Mouse (Mus musculus) macrophage (primary cell): ENCODE measurements around the gene Mybpc3. TPM values are rescaled to one million over a fixed set of nuclear protein-coding genes. Genes with fewer than 3 reads are reported as not detected.

Experiments used
- H3K27ac ChIP-seq: fragments of 350-480 bp; formaldehyde crosslinking; 2 replicates; pipeline ENCODE4 v1.9.0; 2021
- H3K36me3 ChIP-seq: fragments of 350-480 bp; formaldehyde crosslinking; 2 replicates; pipeline ENCODE4 v1.9.0; 2021; ENCODE audit errors: inconsistent target
- H3K4me3 ChIP-seq: fragments of 350-480 bp; formaldehyde crosslinking; 2 replicates; pipeline ENCODE4 v1.9.0; 2021; ENCODE audit errors: inconsistent target
- H3K79me2 ChIP-seq: fragments of 350-480 bp; formaldehyde crosslinking; 2 replicates; pipeline ENCODE4 v1.9.0; 2021; ENCODE audit errors: inconsistent target
- WGBS: methylation state at CpG from one replicate; pipeline ENCODE4 v1.1.7; 2026; ENCODE audit warnings: inconsistent platforms; ENCODE audit not compliant: missing documents; 5-methylcytosine and 5-hydroxymethylcytosine counted together
- polyA plus RNA-seq: library from polyadenylated mRNA; stranded (reverse); fragments of 250-400 nt; gene quantifications from 3 replicates; pipeline ENCODE4 v1.2.4, GENCODE M21; 2018; ENCODE audit warnings: inconsistent platforms
- total RNA-seq, 78 experiments: library from RNA; depleted of rRNA; stranded (reverse); fragments of 250-400 nt; gene quantifications; 1 replicate in 9 of 78; 2 replicates in 24 of 78; 3 replicates in 43 of 78; 4 replicates in 2 of 78; pipeline ENCODE4 v1.2.4; 2018; ENCODE audit warnings: inconsistent platforms in 56 of 78

The Mybpc3 gene
- total RNA-seq (2018; cell fraction: chromatin; rRNA removed), result 10 to 100 TPM in 7 of 26 experiments, 1 to 10 TPM in 19; 1.3 to 19.5 (median 6.7) TPM
- under 1 TPM; 0.04 to 0.37 (median 0.15) TPM for total RNA-seq (2018; cell fraction: cytosol; rRNA removed)
- 10 to 100 TPM in 1 of 26 experiments, 1 to 10 TPM in 23, under 1 TPM in 2; 0.69 to 13.1 (median 3.3) TPM for total RNA-seq (2018; cell fraction: nucleus; rRNA removed)
- 0.09 to 0.11 TPM in 2 of 3 replicates, not detected in the other for polyA plus RNA-seq

DNA sequence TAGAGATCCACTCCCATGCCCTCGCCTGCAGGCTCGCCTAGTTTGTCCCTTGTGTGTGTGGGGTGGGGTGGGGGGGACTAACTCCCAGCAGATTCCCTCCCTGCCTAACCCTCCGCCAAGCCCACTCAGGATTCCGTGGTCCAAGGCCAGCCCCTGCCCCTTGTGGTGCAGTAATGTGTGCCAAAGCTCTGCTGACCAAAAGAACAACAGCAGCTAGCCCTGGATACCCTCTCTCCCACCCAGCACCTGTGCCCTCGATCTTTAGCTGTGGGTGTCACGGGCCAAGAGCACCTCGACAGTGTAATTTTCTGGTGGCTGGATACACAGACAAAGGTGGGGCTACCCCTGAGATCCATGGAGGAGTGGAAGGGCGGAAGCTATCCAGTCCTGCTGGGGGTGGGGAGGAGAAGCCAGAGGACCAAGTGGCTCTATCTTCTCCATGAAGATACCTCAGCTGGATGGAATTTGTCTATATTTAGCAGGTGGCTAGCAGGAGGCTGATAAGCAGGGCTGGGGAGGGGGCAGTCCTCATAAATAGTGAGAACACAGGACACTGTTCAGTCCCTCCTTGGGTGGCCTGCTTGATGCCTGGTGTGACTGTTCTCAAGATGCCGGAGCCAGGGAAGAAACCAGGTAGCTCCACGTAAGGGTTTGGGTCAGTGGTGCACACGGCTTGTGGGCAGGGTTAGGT is at the start of gene Mybpc3:
Gene Mybpc3, plus strand, starts transcription at position 560 of the 691 bp plus-strand sequence.
- H3K79me2 ChIP-seq, result peaks cover 16% of the 10 kb centered on the region
- H3K27ac ChIP-seq, result no peak within 1 kb of the TSS
- no peak within 1 kb of the TSS for H3K4me3 ChIP-seq
- H3K36me3 ChIP-seq, result peaks cover 31% of the 10 kb centered on the region
- 95% methylated on average over 9 of the region's 11 CpGs for WGBS

- H3K36me3 ChIP-seq, result peaks cover 13% of the 10 kb centered on the region; the same call in 1 of the 2 replicates
- H3K4me3 ChIP-seq, result no peak overlapping the region
- no peak overlapping the region for H3K27ac ChIP-seq
- peaks cover 17% of the 10 kb centered on the region; the same call in 1 of the 2 replicates for H3K79me2 ChIP-seq
- 96% methylated on average over 10 of the region's 13 CpGs for WGBS
Measured at GRCm38 (mm10) chr2:91068162-91068871, 49.6 kb upstream of the Mybpc3 start.

GRCm38 (mm10) chr2:91068872-91069165 is 49.1 kb upstream of the Mybpc3 start:
- no peak overlapping the region for H3K4me3 ChIP-seq
- WGBS, result 97% methylated on average over 6 of the region's 6 CpGs
- H3K27ac ChIP-seq, result no peak overlapping the region
- H3K36me3 ChIP-seq, result peaks cover 8% of the 10 kb centered on the region; the same call in 1 of the 2 replicates
- H3K79me2 ChIP-seq, result peaks cover 17% of the 10 kb centered on the region; the same call in 1 of the 2 replicates

- H3K27ac ChIP-seq, result peak overlapping the region; percentile 59
- H3K4me3 ChIP-seq, result peak overlapping the region; percentile 74
- H3K79me2 ChIP-seq, result peaks cover 17% of the 10 kb centered on the region; the same call in 1 of the 2 replicates
- H3K36me3 ChIP-seq, result 0 out of 2 replicates have a peak, but pooled peaks cover 2% of the 10 kb centered on the region
- 12% methylated on average over 14 of the region's 14 CpGs for WGBS
Measured at GRCm38 (mm10) chr2:91069306-91070000, 48.5 kb upstream of the Mybpc3 start.

DNA sequence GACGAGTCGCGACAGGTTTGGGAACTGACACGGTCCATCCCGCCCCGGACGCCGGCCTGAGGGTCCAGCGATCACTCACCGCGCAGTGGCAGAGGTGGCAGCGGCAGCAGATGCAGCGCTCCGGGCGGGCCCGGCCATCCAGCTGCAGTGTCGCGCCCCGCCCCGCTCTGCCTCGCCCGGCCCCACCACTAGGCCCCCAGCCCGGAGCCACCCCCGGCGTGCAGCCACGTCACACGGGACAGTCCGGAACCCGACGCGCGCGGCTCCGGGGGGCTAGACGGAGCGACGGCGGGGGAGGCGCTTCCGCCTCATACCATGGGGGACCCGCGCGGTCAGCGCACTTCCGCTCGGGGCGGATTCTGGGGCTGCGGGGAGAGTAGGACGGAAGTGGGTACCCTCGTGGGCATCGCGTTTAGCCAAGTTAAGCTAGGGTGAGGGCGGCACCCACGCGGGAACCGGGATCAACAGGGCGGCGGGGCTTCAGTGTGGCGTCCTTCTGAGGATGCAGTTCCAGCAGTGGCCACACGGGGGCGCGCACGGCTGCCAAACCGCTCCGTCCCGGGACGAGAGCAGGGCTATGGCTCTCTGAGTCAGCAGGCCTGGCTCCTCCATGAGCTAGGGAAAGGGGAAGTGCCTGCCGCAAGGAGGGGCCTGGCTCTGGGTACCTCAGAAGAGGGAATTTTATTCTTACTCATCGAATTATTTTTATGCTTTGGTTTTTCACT is 47.7 kb upstream of the Mybpc3 start, which contains the start of gene Slc39a13:
Gene Slc39a13, minus strand, starts transcription at position 342 of the 725 bp plus-strand sequence.
- Histone ChIP-seq H3K27ac (peak within 1 kb of the TSS; percentile 86), H3K79me2 (peaks cover 17% of the 10 kb centered on the region; the same call in 1 of the 2 replicates), H3K36me3 (no peaks in the 10 kb centered on the region), H3K4me3 (peak within 1 kb of the TSS; percentile 74)
- under 1% methylated on average over 49 of the region's 69 CpGs for WGBS

- peaks cover 17% of the 10 kb centered on the region; the same call in 1 of the 2 replicates for H3K79me2 ChIP-seq
- 92% methylated on average over 10 of the region's 10 CpGs for whole genome bisulfite sequencing
- H3K4me3 ChIP-seq, result no peak overlapping the region
- no peaks in the 10 kb centered on the region for H3K36me3 ChIP-seq
- peak overlapping the region; percentile 86 for H3K27ac ChIP-seq
Measured at GRCm38 (mm10) chr2:91071059-91071458, 46.9 kb upstream of the Mybpc3 start.

- no peaks in the 10 kb centered on the region for H3K36me3 ChIP-seq
- no peak overlapping the region for H3K4me3 ChIP-seq
- peak overlapping the region; percentile 86 for H3K27ac ChIP-seq
- 55% methylated on average over 1 of the region's 1 CpGs for WGBS
- peaks cover 17% of the 10 kb centered on the region; the same call in 1 of the 2 replicates for H3K79me2 ChIP-seq
Measured at GRCm38 (mm10) chr2:91072092-91072491, 45.9 kb upstream of the Mybpc3 start.

DNA sequence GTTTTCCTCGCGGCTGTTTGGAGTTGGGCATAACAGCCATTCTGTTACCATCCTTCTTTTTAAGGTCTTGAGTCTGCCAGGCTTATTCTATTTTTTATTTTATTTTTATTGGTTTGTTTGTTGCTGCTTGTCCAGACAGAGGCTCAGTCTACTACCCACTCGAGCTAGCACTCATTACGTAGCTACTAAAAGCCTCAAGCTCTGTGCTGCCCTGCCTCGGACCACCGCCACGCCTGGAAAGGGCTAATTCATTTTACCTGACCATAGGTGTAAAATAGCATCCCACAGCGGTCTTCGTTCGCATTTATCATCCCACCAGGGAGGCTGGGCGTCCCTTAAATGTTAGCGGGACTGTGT is 40.0 kb upstream of the Mybpc3 start:
- H3K4me3 ChIP-seq, result no peak overlapping the region
- H3K79me2 ChIP-seq, result peaks cover 36% of the 10 kb centered on the region; the same call in 1 of the 2 replicates
- WGBS, result 75% methylated on average over 12 of the region's 12 CpGs
- no peak overlapping the region for H3K27ac ChIP-seq
- H3K36me3 ChIP-seq, result no peaks in the 10 kb centered on the region

DNA sequence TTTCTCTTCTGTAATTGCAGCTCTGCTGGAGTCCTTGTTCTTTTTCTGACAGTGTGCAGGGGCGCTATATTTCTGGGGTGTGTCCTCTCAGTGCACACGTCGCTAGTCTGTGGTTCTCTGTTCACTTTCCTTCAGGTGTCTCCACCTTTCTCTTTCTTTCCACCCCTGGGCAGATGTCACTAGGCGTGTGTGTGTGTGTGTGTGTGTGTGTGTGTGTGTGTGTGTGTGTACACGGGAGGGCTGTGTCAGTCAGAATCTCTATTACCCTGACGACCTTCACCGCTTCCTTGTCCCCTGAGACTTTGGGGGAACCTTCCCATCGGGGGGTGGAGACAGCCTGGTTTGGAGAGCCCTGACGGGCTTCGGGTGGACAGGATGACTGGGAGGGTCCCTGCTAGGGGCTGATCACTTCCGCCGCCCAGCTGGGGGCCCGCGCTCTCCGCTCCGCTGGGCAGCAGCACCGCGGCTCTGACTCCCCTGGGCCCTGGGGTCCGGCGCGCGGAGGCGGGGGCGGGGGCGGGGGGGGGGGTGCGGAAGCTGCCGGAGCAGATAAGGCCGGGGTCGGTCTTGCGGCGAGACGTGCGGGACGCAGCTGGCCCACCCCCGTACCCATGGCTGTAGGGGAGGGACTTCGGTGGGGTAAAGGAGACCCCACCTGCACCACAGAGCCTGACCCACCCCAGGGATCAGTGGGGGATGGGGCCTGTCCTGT is 39.5 kb upstream of the Mybpc3 start:
- Histone ChIP-seq H3K36me3 (no peaks in the 10 kb centered on the region), H3K4me3 (no peak overlapping the region), H3K27ac (no peak overlapping the region), H3K79me2 (peaks cover 41% of the 10 kb centered on the region; the same call in 1 of the 2 replicates)
- 22% methylated on average over 11 of the region's 36 CpGs for WGBS

- H3K27ac ChIP-seq, result no peak overlapping the region
- H3K4me3 ChIP-seq, result no peak overlapping the region
- H3K36me3 ChIP-seq, result no peaks in the 10 kb centered on the region
- WGBS, result 53% methylated on average over 5 of the region's 5 CpGs
- H3K79me2 ChIP-seq, result peaks cover 46% of the 10 kb centered on the region; the same call in 1 of the 2 replicates
Measured at GRCm38 (mm10) chr2:91079026-91079384, 38.9 kb upstream of the Mybpc3 start.

DNA sequence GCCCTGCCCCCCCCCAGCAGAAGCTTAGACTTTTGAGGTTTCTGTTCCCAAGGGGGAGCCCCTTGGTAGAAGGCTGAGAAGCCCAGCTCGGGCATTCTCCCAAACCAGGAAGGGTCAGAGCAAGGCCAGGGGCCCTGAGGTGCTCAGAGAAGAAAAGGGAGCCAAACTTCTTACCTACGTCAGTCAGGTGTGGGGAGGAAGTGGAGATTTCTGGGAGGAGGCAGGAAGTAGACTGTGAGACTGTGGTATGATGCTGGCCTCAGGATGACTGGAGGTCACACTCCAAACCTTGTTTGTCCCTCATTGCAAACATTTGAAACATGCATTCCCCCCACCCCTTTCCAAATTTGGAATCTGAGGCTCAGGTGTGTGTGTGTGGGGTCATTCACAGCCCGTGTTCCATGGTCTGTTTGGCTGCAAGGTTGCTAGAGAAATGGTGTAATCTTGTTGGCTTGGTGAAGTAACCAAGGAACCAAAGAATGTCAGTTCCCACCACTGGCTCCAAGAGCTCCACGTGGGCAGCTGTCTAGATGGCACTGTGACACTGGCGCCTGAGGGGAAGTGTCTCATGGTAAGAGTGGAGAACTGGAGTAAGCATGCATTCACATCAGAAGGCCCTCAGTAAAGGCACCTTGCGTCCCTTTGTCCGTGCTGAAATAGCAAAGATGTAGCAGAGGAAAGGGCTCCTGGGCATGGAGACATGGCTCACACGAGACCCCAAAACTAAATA is 37.0 kb upstream of the Mybpc3 start:
- Histone ChIP-seq H3K4me3 (no peak overlapping the region), H3K27ac (peak overlapping the region; percentile 100)

DNA sequence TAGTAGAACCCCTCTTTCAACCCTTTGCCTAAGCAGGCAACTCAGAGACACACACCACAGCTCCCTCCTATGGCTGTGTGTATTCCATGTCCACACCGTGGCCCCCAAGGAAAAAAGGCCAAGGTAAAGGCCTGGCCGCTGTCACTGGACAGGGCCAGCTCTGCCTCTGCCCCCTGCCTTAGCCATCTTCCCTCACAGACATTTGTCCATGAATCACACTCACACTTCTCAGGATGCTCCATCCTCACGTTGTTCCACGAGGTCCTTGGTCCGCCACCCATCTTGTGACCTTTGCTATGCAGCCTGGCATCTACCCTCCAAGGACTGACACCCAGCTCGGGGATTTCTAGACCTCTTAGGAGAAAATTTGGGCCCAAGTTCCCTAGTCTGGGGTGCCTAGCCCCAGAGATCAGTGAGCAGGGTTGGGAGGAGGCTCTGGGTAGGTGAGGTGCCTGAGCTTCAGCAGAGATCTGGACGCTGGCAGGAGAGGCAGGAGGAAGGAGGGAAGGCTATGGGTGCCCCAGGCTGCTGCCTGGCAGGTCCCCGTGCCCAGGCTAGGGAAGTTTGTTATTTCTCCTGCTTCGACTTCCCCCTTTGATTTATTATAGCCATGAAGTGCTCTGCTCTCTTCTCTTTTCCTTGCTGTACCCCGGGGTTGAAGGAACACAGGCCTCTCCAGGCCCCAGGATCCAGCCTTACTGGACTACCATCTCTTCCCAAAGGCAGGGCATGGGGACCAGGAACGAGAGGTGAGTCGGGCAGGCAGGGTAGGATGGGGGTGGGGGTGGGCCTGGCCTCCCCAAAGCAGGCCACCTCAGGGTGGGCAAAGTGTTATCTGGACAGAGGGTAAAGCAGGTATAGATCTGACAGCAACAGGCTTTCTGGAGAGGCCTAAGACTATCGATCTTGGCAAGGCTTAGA is 35.9 kb upstream of the Mybpc3 start, which contains the start of gene Spi1:
Gene Spi1, plus strand, starts transcription at position 616 of the 921 bp plus-strand sequence.
- peak within 1 kb of the TSS; percentile 32 for H3K4me3 ChIP-seq
- H3K27ac ChIP-seq, result peak within 1 kb of the TSS; percentile 100
- peaks cover 70% of the 10 kb centered on the region for H3K79me2 ChIP-seq
- WGBS, result 18% methylated on average over 13 of the region's 13 CpGs
- H3K36me3 ChIP-seq, result 0 out of 2 replicates have a peak, but pooled peaks cover 3% of the 10 kb centered on the region

More for the DNA sequence above, 37.0 kb upstream of the Mybpc3 start:
- peaks cover 59% of the 10 kb centered on the region for H3K79me2 ChIP-seq
- H3K36me3 ChIP-seq, result 0 out of 2 replicates have a peak, but pooled peaks cover 3% of the 10 kb centered on the region
- WGBS, result 10% methylated on average over 8 of the region's 8 CpGs
